Mouse (Mus musculus) megakaryocyte, embryonic 14.5 days (primary cell): Measurements from ENCODE around the gene Rasgef1b.

Source experiments
- FLI1 ChIP-seq: IDR thresholded peaks from 2 replicates; pipeline ENCODE4 v1.6.1; 2012; ENCODE audit warnings: low read length, inconsistent platforms, mixed read lengths
- GATA1 ChIP-seq: IDR thresholded peaks from 3 replicates; pipeline ENCODE4 v1.6.1; 2012; ENCODE audit warnings: mixed read lengths, low read length, inconsistent platforms, borderline replicate concordance

DNA sequence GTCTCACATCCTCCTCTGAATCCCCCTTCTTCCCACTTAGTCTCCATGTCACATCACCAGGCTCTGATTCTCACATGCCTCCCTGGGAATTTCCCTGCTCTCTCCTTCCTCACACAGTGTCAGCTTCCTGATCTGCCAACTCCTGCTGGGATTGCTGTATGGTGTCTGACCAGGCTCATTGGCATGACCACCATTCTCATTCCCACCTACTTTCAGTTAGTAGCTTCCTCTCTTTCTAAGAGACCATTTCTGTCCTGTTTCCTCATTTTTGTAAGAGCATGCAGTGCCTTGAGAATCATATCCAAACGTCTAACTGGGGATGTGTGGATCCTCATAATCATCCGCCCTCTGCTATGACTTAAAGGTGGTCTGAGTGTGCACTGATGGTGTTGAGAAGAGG lies 313.8 kb downstream of the Rasgef1b start:
- no peak for TF ChIP-seq GATA1
- TF ChIP-seq FLI1 = no peak
